Mouse (Mus musculus) frontal cortex, adult (tissue): ENCODE data around the gene Gpsm1.

Source experiments
- ATAC-seq: cut with Nextera tagmentation; 2 replicates; pipeline ENCODE4 v1.9.2; 2017; ENCODE audit warnings: mild to moderate bottlenecking, moderate library complexity, mixed read lengths; ENCODE audit not compliant: low TSS enrichment

Gpsm1 gene

GRCm38 (mm10) chr2:26311936-26312335 is 3.4 kb upstream of the Gpsm1 start:
- ATAC-seq = peak; percentile 32; the same call in 1 of the 2 replicates

- no peak for ATAC-seq
These were observed 2.5 kb upstream of the Gpsm1 start for GRCm38 (mm10) chr2:26312812-26313211.

- ATAC-seq = no peak
These were observed 1.9 kb upstream of the Gpsm1 start for GRCm38 (mm10) chr2:26313394-26313793.

- ATAC-seq = no peak
These were observed 839 bp upstream of the Gpsm1 start for GRCm38 (mm10) chr2:26314281-26315071.

- no peak for ATAC-seq
These were observed 603 bp downstream of the Gpsm1 start for GRCm38 (mm10) chr2:26315925-26316311.

- ATAC-seq = no peak
These were observed 1.4 kb downstream of the Gpsm1 start for GRCm38 (mm10) chr2:26316576-26317246.

GRCm38 (mm10) chr2:26317371-26317770 is 2.1 kb downstream of the Gpsm1 start:
- ATAC-seq = no peak

GRCm38 (mm10) chr2:26317991-26318672 is 2.8 kb downstream of the Gpsm1 start:
- ATAC-seq = no peak

- ATAC-seq = no peak
These were observed 3.8 kb downstream of the Gpsm1 start for GRCm38 (mm10) chr2:26319109-26319508.

GRCm38 (mm10) chr2:26319519-26320244 is 4.4 kb downstream of the Gpsm1 start:
- no peak for ATAC-seq

- ATAC-seq = no peak
These were observed 5.2 kb downstream of the Gpsm1 start for GRCm38 (mm10) chr2:26320245-26321185.

- ATAC-seq = no peak
These were observed 8.4 kb downstream of the Gpsm1 start for GRCm38 (mm10) chr2:26323589-26324325.

- peak; percentile 60 for ATAC-seq
These were observed 9.6 kb downstream of the Gpsm1 start for GRCm38 (mm10) chr2:26324917-26325316.

- ATAC-seq = peak; percentile 70
These were observed 10.3 kb downstream of the Gpsm1 start for GRCm38 (mm10) chr2:26325386-26326181.

GRCm38 (mm10) chr2:26327852-26328251 is 12.5 kb downstream of the Gpsm1 start:
- no peak for ATAC-seq

- ATAC-seq = peak; percentile 78
These were observed 14.1 kb downstream of the Gpsm1 start for GRCm38 (mm10) chr2:26329402-26329801.

- no peak for ATAC-seq
These were observed 14.7 kb downstream of the Gpsm1 start for GRCm38 (mm10) chr2:26330056-26330468.

GRCm38 (mm10) chr2:26330702-26331101 is 15.4 kb downstream of the Gpsm1 start:
- ATAC-seq = no peak
